Mouse (Mus musculus) hindbrain, embryonic 10.5 days (tissue): ENCODE measurements around the gene Fbxo42. TPM values are rescaled to one million over a fixed set of nuclear protein-coding genes. Genes with fewer than 3 reads are reported as not detected.
"Not testable (repeated sequence)": the region's sequence is repeated elsewhere in the genome, so short reads cannot be mapped to it uniquely, and the experiment has no call there.

Source experiments
- DNase-seq: peaks from one replicate; pipeline ENCODE4 v3.0.0-alpha.2; 2017; ENCODE audit warnings: low spot score
- H3K27ac ChIP-seq: fragments of 300-500 bp; sonication (generic); 2 replicates; pipeline ENCODE4 v1.5.1; 2016; ENCODE audit warnings: mild to moderate bottlenecking, moderate library complexity
- H3K27me3 ChIP-seq: fragments of 300-500 bp; sonication (generic); 2 replicates; pipeline ENCODE4 v1.6.1; 2016; ENCODE audit warnings: mild to moderate bottlenecking; ENCODE audit not compliant: poor library complexity, insufficient read depth, severe bottlenecking
- H3K36me3 ChIP-seq: fragments of 300-500 bp; sonication (generic); 2 replicates; pipeline ENCODE4 v1.6.1; 2016; ENCODE audit warnings: mild to moderate bottlenecking, moderate library complexity
- H3K4me1 ChIP-seq: fragments of 300-500 bp; sonication (generic); replicated peaks from 2 replicates; pipeline ENCODE4 v1.6.1; 2016; ENCODE audit warnings: mild to moderate bottlenecking
- H3K4me3 ChIP-seq: fragments of 300-500 bp; sonication (generic); 2 replicates; pipeline ENCODE4 v1.5.1; 2016; ENCODE audit warnings: mild to moderate bottlenecking, moderate library complexity
- H3K9me3 ChIP-seq: fragments of 300-500 bp; sonication (generic); 2 replicates; pipeline ENCODE4 v1.6.1; 2016; ENCODE audit warnings: mild to moderate bottlenecking, moderate library complexity
- whole genome bisulfite sequencing: fragments of 180-500 bp; shearing (Covaris S2); methylation state at CpG from one replicate; pipeline ENCODE4 v1.1.7; 2016; 5-methylcytosine and 5-hydroxymethylcytosine counted together
- polyA plus RNA-seq: library from polyadenylated mRNA; unstranded; fragments of >200 nt; fragmentation: Nextera tagmentation; extraction: Ambion mirVana; gene quantifications from 2 replicates; pipeline ENCODE4 v1.2.1, GENCODE M21; 2016

The Fbxo42 gene
- polyA plus RNA-seq, 1 experiment from 2014 or later, result 24.5 TPM

- WGBS, result under 1% methylated on average over 63 of the region's 63 CpGs
These were observed 8.4 kb upstream of the Fbxo42 start, which contains the start of gene Szrd1 for GRCm38 (mm10) chr4:141139116-141139970. Gene Szrd1, minus strand, starts transcription at chr4:141139775.

GRCm38 (mm10) chr4:141140354-141140753 lies 7.4 kb upstream of the Fbxo42 start:
- not testable (repeated sequence) for H3K4me3 ChIP-seq, H3K36me3 ChIP-seq, H3K27me3 ChIP-seq, H3K9me3 ChIP-seq, H3K27ac ChIP-seq, DNase-seq
- H3K4me1 ChIP-seq, result peaks cover 35% of the 10 kb centered on the region
- WGBS, result 92% methylated on average over 9 of the region's 9 CpGs

More at GRCm38 (mm10) chr4:141139116-141139970, 8.4 kb upstream of the Fbxo42 start, which contains the start of gene Szrd1:
- peak; percentile 99 for DNase-seq
- peaks cover 17% of the 10 kb centered on the region; the same call in 1 of the 2 replicates for H3K36me3 ChIP-seq
- peaks cover 45% of the 10 kb centered on the region for H3K4me1 ChIP-seq
- peak within 1 kb of the TSS; percentile 92 for H3K4me3 ChIP-seq
- H3K27me3 ChIP-seq, result no peaks in the 10 kb centered on the region; the same call in 1 of the 2 replicates
- H3K9me3 ChIP-seq, result no peaks in the 10 kb centered on the region
- H3K27ac ChIP-seq, result peak within 1 kb of the TSS; percentile 96

DNA sequence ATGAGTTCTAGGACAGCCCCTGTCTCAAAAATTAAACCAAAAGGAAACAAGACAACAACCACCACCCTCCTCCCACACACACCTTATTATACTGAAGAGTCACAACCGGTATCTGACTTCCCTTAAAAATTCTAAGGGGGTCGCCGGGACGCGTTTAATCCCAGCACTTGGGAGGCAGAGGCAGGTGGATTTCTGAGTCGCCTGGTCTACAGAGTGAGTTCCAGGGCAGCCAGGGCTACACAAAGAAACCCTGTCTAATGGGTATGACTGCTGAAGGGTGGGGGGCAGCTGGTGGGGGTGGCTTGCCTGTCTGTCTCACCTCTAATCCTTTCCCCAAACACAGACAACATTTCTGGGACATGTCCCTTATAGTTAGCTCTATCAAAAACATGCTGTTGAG lies 6.7 kb upstream of the Fbxo42 start:
- no peak for DNase-seq
- 95% methylated on average over 6 of the region's 6 CpGs for WGBS
- Histone ChIP-seq H3K4me3 (no peak overlapping the region), H3K27me3 (no peaks in the 10 kb centered on the region; the same call in 1 of the 2 replicates), H3K4me1 (peaks cover 29% of the 10 kb centered on the region), H3K9me3 (no peaks in the 10 kb centered on the region), H3K27ac (no peak overlapping the region), H3K36me3 (peaks cover 9% of the 10 kb centered on the region; the same call in 1 of the 2 replicates)

- 31% methylated on average over 9 of the region's 9 CpGs for WGBS
- no peaks in the 10 kb centered on the region for H3K9me3 ChIP-seq
These were observed 5.4 kb upstream of the Fbxo42 start for GRCm38 (mm10) chr4:141142285-141142811.

GRCm38 (mm10) chr4:141145124-141145523 lies 2.6 kb upstream of the Fbxo42 start:
- H3K4me1 ChIP-seq, result peaks cover 26% of the 10 kb centered on the region
- not testable (repeated sequence) for H3K9me3 ChIP-seq, H3K27me3 ChIP-seq, H3K4me3 ChIP-seq, H3K27ac ChIP-seq, DNase-seq, H3K36me3 ChIP-seq
- WGBS, result 90% methylated on average over 12 of the region's 16 CpGs

More at GRCm38 (mm10) chr4:141142285-141142811, 5.4 kb upstream of the Fbxo42 start:
- Histone ChIP-seq H3K4me3 (no peak overlapping the region), H3K36me3 (no peaks in the 10 kb centered on the region), H3K4me1 (peaks cover 19% of the 10 kb centered on the region), H3K27ac (no peak overlapping the region), H3K27me3 (no peaks in the 10 kb centered on the region; the same call in 1 of the 2 replicates)
- DNase-seq, result peak; percentile 64

DNA sequence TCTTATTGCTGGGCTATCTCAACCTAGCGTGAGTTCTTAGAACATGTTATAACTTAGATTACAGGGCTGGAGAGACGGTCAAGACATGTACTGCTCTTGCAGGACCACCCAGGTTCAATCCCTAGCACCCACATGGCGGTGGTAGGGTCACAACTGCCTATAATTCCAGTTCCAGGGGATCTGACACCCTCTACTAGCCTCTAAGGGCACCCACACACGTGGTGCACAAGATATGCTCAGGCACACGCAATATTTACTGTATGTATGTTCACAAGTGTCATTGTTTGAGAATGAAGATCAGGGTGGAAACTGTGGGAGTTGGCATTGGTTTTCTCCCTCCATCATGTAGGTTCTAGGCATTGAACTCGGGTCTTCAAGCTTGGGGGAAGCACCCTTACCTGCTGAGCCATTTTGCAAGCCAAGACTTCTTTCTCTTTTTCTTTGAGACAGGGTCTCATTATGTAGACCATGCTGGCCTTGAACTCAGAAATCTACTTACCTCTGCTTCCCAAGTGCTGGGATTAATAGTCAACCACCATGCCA lies 1.2 kb upstream of the Fbxo42 start:
- Histone ChIP-seq H3K9me3 (no peaks in the 10 kb centered on the region), H3K36me3 (no peaks in the 10 kb centered on the region), H3K4me1 (peaks cover 27% of the 10 kb centered on the region), H3K4me3 (0 out of 2 replicates have a peak overlapping the region, but pooled peaks have one; percentile 72), H3K27ac (no peak overlapping the region), H3K27me3 (no peaks in the 10 kb centered on the region; the same call in 1 of the 2 replicates)
- WGBS, result 93% methylated on average over 6 of the region's 6 CpGs
- no peak for DNase-seq

GRCm38 (mm10) chr4:141148009-141148801 lies 492 bp downstream of the Fbxo42 start:
- Histone ChIP-seq H3K4me3 (peak overlapping the region; percentile 72), H3K9me3 (no peaks in the 10 kb centered on the region), H3K27me3 (no peaks in the 10 kb centered on the region; the same call in 1 of the 2 replicates), H3K36me3 (no peaks in the 10 kb centered on the region), H3K4me1 (peaks cover 27% of the 10 kb centered on the region), H3K27ac (peak overlapping the region; percentile 95)
- DNase-seq, result no peak
- under 1% methylated on average over 66 of the region's 66 CpGs for WGBS

GRCm38 (mm10) chr4:141149116-141149515 lies 1.4 kb downstream of the Fbxo42 start:
- H3K36me3 ChIP-seq, result no peaks in the 10 kb centered on the region
- no peak overlapping the region for H3K27ac ChIP-seq
- peaks cover 27% of the 10 kb centered on the region for H3K4me1 ChIP-seq
- no peak for DNase-seq
- WGBS, result 47% methylated on average over 7 of the region's 7 CpGs
- H3K9me3 ChIP-seq, result no peaks in the 10 kb centered on the region
- peak overlapping the region; percentile 72 for H3K4me3 ChIP-seq
- no peaks in the 10 kb centered on the region for H3K27me3 ChIP-seq

DNA sequence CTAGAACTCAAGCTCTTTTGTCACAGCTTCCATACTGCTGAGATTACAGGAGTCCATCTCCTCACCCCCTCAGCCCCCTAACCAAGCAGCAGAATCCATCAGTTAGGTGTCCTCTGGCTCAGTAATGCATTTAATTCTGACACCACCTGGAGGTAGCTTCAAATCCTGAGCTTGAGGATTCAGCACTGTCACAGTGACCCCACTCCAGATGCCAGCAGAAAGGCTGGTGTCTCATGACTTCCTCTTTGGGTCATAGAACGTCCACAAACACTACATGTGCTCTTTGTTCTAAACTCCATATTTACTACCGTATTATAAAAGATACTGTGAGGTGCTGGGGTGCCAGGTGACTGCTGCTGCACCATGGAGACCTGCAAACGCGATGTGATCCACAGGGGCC lies 9.8 kb downstream of the Fbxo42 start:
- 88% methylated on average over 4 of the region's 4 CpGs for WGBS
- H3K4me1 ChIP-seq, result peaks cover 19% of the 10 kb centered on the region
- peaks cover 3% of the 10 kb centered on the region; the same call in 1 of the 2 replicates for H3K36me3 ChIP-seq
- no peak for DNase-seq
- no peaks in the 10 kb centered on the region for H3K27me3 ChIP-seq
- H3K27ac ChIP-seq, result no peak overlapping the region
- no peaks in the 10 kb centered on the region for H3K9me3 ChIP-seq
- H3K4me3 ChIP-seq, result no peak overlapping the region

DNA sequence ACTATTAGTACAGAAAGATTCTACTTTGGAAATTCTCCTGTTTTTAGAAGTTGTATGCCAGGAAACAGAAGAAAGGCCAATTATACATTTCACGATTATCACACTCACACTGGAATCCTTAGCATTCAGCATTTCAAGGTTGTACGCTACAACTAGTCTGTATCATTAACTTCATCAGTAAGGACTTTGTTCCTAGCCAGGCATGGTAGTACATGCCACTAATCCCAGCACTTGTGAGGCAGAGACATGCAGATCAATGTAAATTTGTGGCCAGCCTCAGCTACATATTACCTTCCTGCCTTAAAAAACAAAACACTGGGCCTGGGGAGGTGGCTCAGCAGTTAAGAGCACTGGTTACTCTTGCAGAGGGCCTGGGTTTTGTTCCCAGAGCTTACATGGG lies 10.9 kb downstream of the Fbxo42 start:
- no peaks in the 10 kb centered on the region for H3K27me3 ChIP-seq
- H3K27ac ChIP-seq, result no peak overlapping the region
- H3K9me3 ChIP-seq, result no peaks in the 10 kb centered on the region
- 93% methylated on average over 2 of the region's 2 CpGs for WGBS
- DNase-seq, result no peak
- peaks cover 11% of the 10 kb centered on the region for H3K36me3 ChIP-seq
- H3K4me1 ChIP-seq, result peaks cover 19% of the 10 kb centered on the region
- no peak overlapping the region for H3K4me3 ChIP-seq

DNA sequence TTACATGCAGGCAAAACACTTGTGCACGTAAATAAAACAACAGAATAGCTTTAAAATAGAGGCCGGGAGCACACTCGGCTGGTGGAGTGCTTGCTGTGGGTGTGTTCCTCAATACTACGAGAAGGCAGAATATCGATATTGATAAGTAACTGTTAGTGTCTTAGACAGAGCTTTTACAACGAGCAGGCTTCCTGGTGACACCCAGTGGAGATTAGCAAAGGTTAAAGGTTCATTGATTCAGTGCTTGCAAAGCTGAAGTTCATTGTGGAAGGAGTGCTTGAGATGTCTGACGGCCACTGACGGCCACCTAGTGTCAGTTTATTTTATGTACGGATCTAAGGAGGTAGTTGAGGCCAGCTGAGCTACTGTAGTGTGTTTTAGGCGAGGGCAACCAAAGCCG lies 11.4 kb downstream of the Fbxo42 start:
- no peak overlapping the region for H3K27ac ChIP-seq
- H3K4me3 ChIP-seq, result no peak overlapping the region
- 70% methylated on average over 11 of the region's 11 CpGs for WGBS
- H3K4me1 ChIP-seq, result peaks cover 19% of the 10 kb centered on the region
- H3K9me3 ChIP-seq, result 0 out of 2 replicates have a peak, but pooled peaks cover 4% of the 10 kb centered on the region
- DNase-seq, result no peak
- no peaks in the 10 kb centered on the region for H3K27me3 ChIP-seq
- H3K36me3 ChIP-seq, result peaks cover 16% of the 10 kb centered on the region

- no peak for DNase-seq
- Histone ChIP-seq H3K9me3 (peaks cover 8% of the 10 kb centered on the region; the same call in 1 of the 2 replicates), H3K27ac (no peak overlapping the region), H3K4me1 (peaks cover 19% of the 10 kb centered on the region), H3K27me3 (no peaks in the 10 kb centered on the region), H3K4me3 (no peak overlapping the region), H3K36me3 (peaks cover 21% of the 10 kb centered on the region)
- 83% methylated on average over 5 of the region's 5 CpGs for WGBS
These were observed 12.0 kb downstream of the Fbxo42 start for GRCm38 (mm10) chr4:141159666-141160065.
